Mouse (Mus musculus) limb, embryonic 10.5 days (tissue): Measurements from ENCODE around the gene Ttll11. TPM values are rescaled to one million over a fixed set of nuclear protein-coding genes. Genes with fewer than 3 reads are reported as not detected.

Experiments
- DNase-seq: peaks from one replicate; pipeline ENCODE4 v3.0.0-alpha.2; 2017; ENCODE audit warnings: low spot score
- H3K27ac ChIP-seq: fragments of 300-500 bp; sonication (generic); 2 replicates; pipeline ENCODE4 v1.5.1; 2016; ENCODE audit warnings: mild to moderate bottlenecking
- H3K27me3 ChIP-seq: fragments of 300-500 bp; sonication (generic); 2 replicates; pipeline ENCODE4 v1.6.1; 2016; ENCODE audit warnings: low read depth, mild to moderate bottlenecking; ENCODE audit not compliant: poor library complexity, severe bottlenecking
- H3K36me3 ChIP-seq: fragments of 300-500 bp; sonication (generic); 2 replicates; pipeline ENCODE4 v1.6.1; 2016; ENCODE audit warnings: mild to moderate bottlenecking, moderate library complexity
- H3K4me1 ChIP-seq: fragments of 300-500 bp; sonication (generic); 2 replicates; pipeline ENCODE4 v1.6.1; 2016
- H3K4me3 ChIP-seq: fragments of 300-500 bp; sonication (generic); 2 replicates; pipeline ENCODE4 v1.5.1; 2016; ENCODE audit warnings: mild to moderate bottlenecking, moderate library complexity
- H3K9me3 ChIP-seq: fragments of 300-500 bp; sonication (generic); replicated peaks from 2 replicates; pipeline ENCODE4 v1.6.1; 2016; ENCODE audit warnings: mild to moderate bottlenecking
- WGBS: fragments of 180-500 bp; shearing (Covaris S2); methylation state at CpG from one replicate; pipeline ENCODE4 v1.1.7; 2016; 5-methylcytosine and 5-hydroxymethylcytosine counted together
- polyA plus RNA-seq: library from polyadenylated mRNA; unstranded; fragments of >200 nt; fragmentation: Nextera tagmentation; extraction: Ambion mirVana; gene quantifications from 2 replicates; pipeline ENCODE4 v1.2.1, GENCODE M21; 2016

The Ttll11 gene
- polyA plus RNA-seq, 1 experiment from 2014 or later, result 0.65 TPM

DNA sequence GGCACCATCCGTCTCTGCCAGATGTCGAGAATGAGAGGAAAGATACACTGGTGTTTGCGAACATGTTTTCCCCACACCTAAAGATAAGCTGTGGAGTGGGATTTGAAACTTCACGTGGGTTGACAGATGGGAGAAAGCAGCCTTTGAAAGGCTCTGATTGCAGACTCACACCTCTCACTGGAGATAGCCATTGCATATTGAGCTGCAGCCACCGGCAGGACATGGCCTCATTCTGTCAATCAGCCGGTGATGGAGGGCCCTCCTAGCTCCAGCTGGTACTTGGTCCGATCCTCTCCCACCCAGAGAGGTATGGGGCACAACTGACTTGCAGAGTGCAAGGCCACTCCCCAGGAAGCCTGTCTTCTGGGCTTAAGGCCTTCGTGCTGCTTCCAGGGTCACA is 219.4 kb downstream of the Ttll11 start:
- Histone ChIP-seq H3K9me3 (no peaks in the 10 kb centered on the region), H3K4me3 (no peak overlapping the region), H3K36me3 (no peaks in the 10 kb centered on the region), H3K4me1 (peaks cover 9% of the 10 kb centered on the region), H3K27ac (no peak overlapping the region), H3K27me3 (no peaks in the 10 kb centered on the region)
- no peak for DNase-seq
- WGBS, result 62% methylated on average over 8 of the region's 8 CpGs

DNA sequence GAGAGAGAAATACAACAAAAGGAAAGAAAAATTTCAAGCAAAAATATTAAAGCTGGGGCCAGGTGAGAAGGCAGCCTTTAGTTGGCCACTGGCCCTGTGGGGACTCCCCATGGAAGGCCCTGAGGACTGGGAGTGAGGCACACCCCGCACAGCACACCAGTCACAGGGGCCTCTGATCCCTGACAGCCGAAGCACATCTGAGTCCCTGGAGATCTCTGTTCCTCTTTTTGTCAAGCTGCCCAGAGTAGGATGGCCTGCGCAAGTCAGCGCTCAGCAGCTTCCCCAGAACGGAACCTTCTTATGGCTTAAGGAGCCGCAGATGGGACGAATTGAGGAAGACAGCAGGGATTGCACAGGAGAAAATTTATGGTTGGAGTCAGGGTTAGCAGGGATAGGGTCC is 223.2 kb downstream of the Ttll11 start:
- DNase-seq, result no peak
- no peaks in the 10 kb centered on the region for H3K9me3 ChIP-seq
- no peaks in the 10 kb centered on the region for H3K36me3 ChIP-seq
- H3K4me3 ChIP-seq, result no peak overlapping the region
- H3K27ac ChIP-seq, result no peak overlapping the region
- 70% methylated on average over 7 of the region's 7 CpGs for WGBS
- no peaks in the 10 kb centered on the region for H3K27me3 ChIP-seq
- 0 out of 2 replicates have a peak, but pooled peaks cover 3% of the 10 kb centered on the region for H3K4me1 ChIP-seq

GRCm38 (mm10) chr2:35751781-35752505 is 227.8 kb downstream of the Ttll11 start:
- Histone ChIP-seq H3K36me3 (no peaks in the 10 kb centered on the region), H3K27me3 (no peaks in the 10 kb centered on the region), H3K9me3 (no peaks in the 10 kb centered on the region), H3K4me1 (peaks cover 22% of the 10 kb centered on the region), H3K27ac (no peak overlapping the region), H3K4me3 (no peak overlapping the region)
- DNase-seq, result no peak
- 79% methylated on average over 18 of the region's 18 CpGs for WGBS

GRCm38 (mm10) chr2:35750533-35751141 is 229.1 kb downstream of the Ttll11 start:
- peaks cover 26% of the 10 kb centered on the region for H3K4me1 ChIP-seq
- H3K4me3 ChIP-seq, result no peak overlapping the region
- WGBS, result 72% methylated on average over 7 of the region's 7 CpGs
- H3K27me3 ChIP-seq, result no peaks in the 10 kb centered on the region
- no peaks in the 10 kb centered on the region for H3K36me3 ChIP-seq
- no peak for DNase-seq
- H3K9me3 ChIP-seq, result no peaks in the 10 kb centered on the region
- H3K27ac ChIP-seq, result peak overlapping the region; percentile 39; the same call in 1 of the 2 replicates

DNA sequence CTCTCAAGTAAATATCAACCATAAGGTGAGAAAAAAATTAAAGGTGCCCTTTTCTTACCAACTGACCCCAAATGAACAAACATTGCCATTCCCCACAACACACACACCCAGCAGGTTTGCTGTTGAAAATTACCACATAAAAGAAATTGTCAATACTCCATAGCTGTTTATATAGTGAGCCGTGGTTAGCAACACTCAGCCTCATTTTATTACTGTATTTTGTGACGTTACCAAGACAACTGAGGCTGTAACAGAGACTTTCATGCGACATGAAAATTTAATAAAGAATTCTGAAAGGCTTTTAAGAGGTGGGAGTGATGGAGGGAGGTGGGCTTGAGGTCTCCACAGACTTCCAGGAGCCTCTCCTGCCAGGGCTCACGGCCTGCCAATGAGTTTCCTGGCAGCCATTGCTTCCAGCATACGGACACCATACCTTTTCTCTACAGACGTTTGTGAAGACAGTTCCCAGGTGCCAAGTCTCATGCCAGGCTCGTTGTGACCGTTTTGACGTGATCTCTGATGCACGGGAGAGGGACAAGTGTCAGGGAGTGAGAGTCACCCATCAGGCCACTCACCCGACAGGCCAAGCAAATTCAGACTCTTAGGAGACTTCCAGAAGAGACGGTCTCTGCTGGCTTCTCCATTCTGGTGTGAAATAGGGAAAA is 232.2 kb downstream of the Ttll11 start:
- H3K9me3 ChIP-seq, result no peaks in the 10 kb centered on the region
- H3K4me1 ChIP-seq, result peaks cover 26% of the 10 kb centered on the region
- H3K27me3 ChIP-seq, result no peaks in the 10 kb centered on the region
- H3K36me3 ChIP-seq, result no peaks in the 10 kb centered on the region
- DNase-seq, result no peak
- no peak overlapping the region for H3K4me3 ChIP-seq
- 75% methylated on average over 12 of the region's 12 CpGs for WGBS
- no peak overlapping the region; the same call in 1 of the 2 replicates for H3K27ac ChIP-seq

- Histone ChIP-seq H3K9me3 (no peaks in the 10 kb centered on the region), H3K36me3 (no peaks in the 10 kb centered on the region), H3K27me3 (no peaks in the 10 kb centered on the region), H3K4me3 (no peak overlapping the region), H3K27ac (0 out of 2 replicates have a peak overlapping the region, but pooled peaks have one; percentile 39), H3K4me1 (peaks cover 28% of the 10 kb centered on the region)
- no peak for DNase-seq
- 31% methylated on average over 5 of the region's 7 CpGs for WGBS
Observed at GRCm38 (mm10) chr2:35746638-35747037, 233.1 kb downstream of the Ttll11 start.

- no peaks in the 10 kb centered on the region for H3K36me3 ChIP-seq
- no peak for DNase-seq
- no peaks in the 10 kb centered on the region for H3K9me3 ChIP-seq
- no peak overlapping the region for H3K27ac ChIP-seq
- 87% methylated on average over 10 of the region's 10 CpGs for WGBS
- no peak overlapping the region for H3K4me3 ChIP-seq
- H3K4me1 ChIP-seq, result peaks cover 31% of the 10 kb centered on the region
- H3K27me3 ChIP-seq, result no peaks in the 10 kb centered on the region
Observed at GRCm38 (mm10) chr2:35745876-35746275, 233.8 kb downstream of the Ttll11 start.

- Histone ChIP-seq H3K27me3 (no peaks in the 10 kb centered on the region), H3K27ac (peak overlapping the region; percentile 75), H3K9me3 (no peaks in the 10 kb centered on the region), H3K36me3 (no peaks in the 10 kb centered on the region), H3K4me3 (no peak overlapping the region), H3K4me1 (peaks cover 43% of the 10 kb centered on the region)
- DNase-seq, result peak; percentile 50
- WGBS, result 44% methylated on average over 13 of the region's 13 CpGs
Observed at GRCm38 (mm10) chr2:35739669-35740254, 240.0 kb downstream of the Ttll11 start.

DNA sequence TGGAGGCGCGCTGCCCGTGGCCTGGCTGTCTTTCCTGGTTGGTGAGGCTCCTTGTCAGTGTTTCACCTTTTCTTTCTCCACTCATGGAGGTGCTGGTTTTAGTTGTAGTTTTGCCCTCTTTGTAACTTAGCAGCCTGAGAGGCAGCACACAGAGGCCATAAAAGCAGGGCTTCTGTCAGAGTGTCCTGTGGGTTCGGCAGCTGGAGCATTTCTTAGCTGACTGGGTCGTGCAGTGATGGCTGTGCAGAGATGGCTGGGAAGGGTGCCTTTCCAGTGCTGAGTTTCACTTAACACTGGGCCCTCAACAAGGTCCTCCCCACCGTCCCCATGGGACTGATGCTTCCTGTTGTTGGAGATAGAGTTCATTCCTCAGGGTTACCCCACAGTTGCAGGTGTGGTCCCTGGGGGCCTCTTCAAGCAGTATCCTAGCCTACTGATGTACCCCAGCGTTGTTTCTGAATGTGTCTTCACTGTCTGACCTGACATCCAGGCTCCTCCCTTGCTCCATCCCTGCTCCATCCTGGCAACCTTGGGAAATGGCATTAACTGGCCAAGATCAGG is 242.2 kb downstream of the Ttll11 start:
- peaks cover 43% of the 10 kb centered on the region for H3K4me1 ChIP-seq
- H3K9me3 ChIP-seq, result no peaks in the 10 kb centered on the region
- peak overlapping the region; percentile 26; the same call in 1 of the 2 replicates for H3K27ac ChIP-seq
- no peaks in the 10 kb centered on the region for H3K36me3 ChIP-seq
- no peaks in the 10 kb centered on the region for H3K27me3 ChIP-seq
- DNase-seq, result no peak
- H3K4me3 ChIP-seq, result no peak overlapping the region
- 72% methylated on average over 7 of the region's 7 CpGs for WGBS

GRCm38 (mm10) chr2:35736061-35736460 is 243.7 kb downstream of the Ttll11 start:
- Histone ChIP-seq H3K4me1 (peaks cover 35% of the 10 kb centered on the region), H3K9me3 (no peaks in the 10 kb centered on the region), H3K27ac (no peak overlapping the region), H3K36me3 (peaks cover 14% of the 10 kb centered on the region), H3K4me3 (no peak overlapping the region), H3K27me3 (no peaks in the 10 kb centered on the region)
- DNase-seq, result no peak
- 92% methylated on average over 2 of the region's 2 CpGs for WGBS

GRCm38 (mm10) chr2:35735001-35735400 is 244.7 kb downstream of the Ttll11 start:
- H3K36me3 ChIP-seq, result peaks cover 23% of the 10 kb centered on the region
- H3K27me3 ChIP-seq, result no peaks in the 10 kb centered on the region
- no peak overlapping the region for H3K4me3 ChIP-seq
- peaks cover 27% of the 10 kb centered on the region for H3K4me1 ChIP-seq
- H3K9me3 ChIP-seq, result no peaks in the 10 kb centered on the region
- no peak for DNase-seq
- WGBS, result 96% methylated on average over 2 of the region's 2 CpGs
- H3K27ac ChIP-seq, result no peak overlapping the region

DNA sequence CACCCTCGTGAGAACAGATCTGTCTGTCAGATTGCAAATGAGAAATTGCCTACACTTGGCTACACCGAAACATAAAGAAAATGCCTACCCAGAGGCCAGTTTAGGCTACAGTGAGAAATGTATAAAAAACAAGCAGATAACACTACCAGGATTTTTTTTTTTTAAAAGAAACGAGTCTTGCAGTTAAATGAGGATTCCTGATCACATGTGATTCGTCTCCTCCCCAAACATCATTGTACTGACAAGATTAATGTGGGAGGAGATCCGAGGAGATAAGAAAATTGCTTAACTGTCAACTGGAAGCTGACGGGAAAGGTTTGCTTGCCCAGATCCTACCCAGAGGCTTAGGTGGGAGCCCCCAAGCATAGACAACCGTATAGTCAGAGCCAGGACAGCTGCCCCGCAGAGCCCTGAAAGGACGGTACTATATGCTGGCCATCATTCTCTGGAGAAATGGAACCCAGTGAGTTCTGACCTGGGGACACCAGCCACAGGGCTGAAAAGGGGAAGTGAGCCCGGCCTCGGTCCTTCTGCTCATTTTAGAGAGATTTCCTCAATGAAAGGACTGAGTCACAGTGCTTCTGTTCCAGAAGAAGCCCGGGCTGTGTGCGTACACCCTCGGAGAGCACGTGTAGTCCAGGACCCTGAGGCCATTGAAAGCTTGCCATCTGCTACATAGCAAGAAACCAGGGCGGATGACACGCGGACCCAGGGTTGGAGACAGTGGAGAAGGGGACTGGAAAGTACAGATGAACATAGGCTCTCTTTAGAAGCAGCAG is 247.9 kb downstream of the Ttll11 start:
- Histone ChIP-seq H3K27me3 (no peaks in the 10 kb centered on the region), H3K36me3 (peaks cover 54% of the 10 kb centered on the region), H3K4me3 (no peak overlapping the region), H3K9me3 (no peaks in the 10 kb centered on the region), H3K4me1 (peaks cover 28% of the 10 kb centered on the region), H3K27ac (peak overlapping the region; percentile 17; the same call in 1 of the 2 replicates)
- no peak for DNase-seq
- WGBS, result 79% methylated on average over 18 of the region's 18 CpGs
